Mouse (Mus musculus) hindbrain, embryonic 11.5 days (tissue): ENCODE data around the gene Aco2. TPM values are rescaled to one million over a fixed set of nuclear protein-coding genes. Genes with fewer than 3 reads are reported as not detected.
A peak's percentile ranks its signal among the peaks of the same experiment; 100 is the strongest.

ENCODE experiments used
- ATAC-seq: fragments of 200-750 bp; cut with Nextera tagmentation; 2 replicates; pipeline ENCODE4 v1.8.0; 2017; ENCODE audit warnings: mild to moderate bottlenecking, moderate TSS enrichment, moderate library complexity; ENCODE audit not compliant: low FRiP score
- DNase-seq: peaks from one replicate; pipeline ENCODE4 v3.0.0-alpha.2; 2015; ENCODE audit warnings: low spot score
- H3K27ac ChIP-seq: fragments of 300-500 bp; sonication (generic); 2 replicates; pipeline ENCODE4 v1.5.1; 2014; ENCODE audit warnings: mild to moderate bottlenecking, low read depth, low read length
- H3K27me3 ChIP-seq: fragments of 300-500 bp; sonication (generic); 2 replicates; pipeline ENCODE4 v1.6.1; 2014; ENCODE audit warnings: mild to moderate bottlenecking, low read length, moderate library complexity, mixed read lengths; ENCODE audit not compliant: control insufficient read depth, insufficient read depth
- H3K36me3 ChIP-seq: fragments of 300-500 bp; sonication (generic); 2 replicates; pipeline ENCODE4 v1.6.1; 2014; ENCODE audit warnings: mild to moderate bottlenecking, low read length, moderate library complexity, mixed read lengths; ENCODE audit not compliant: control insufficient read depth, insufficient read depth
- H3K4me1 ChIP-seq: fragments of 300-500 bp; sonication (generic); replicated peaks from 2 replicates; pipeline ENCODE4 v1.6.1; 2014; ENCODE audit warnings: low read length, mixed read lengths; ENCODE audit not compliant: control insufficient read depth, insufficient read depth
- H3K4me2 ChIP-seq: fragments of 300-500 bp; sonication (generic); replicated peaks from 2 replicates; pipeline ENCODE4 v1.6.1; 2014; ENCODE audit warnings: mild to moderate bottlenecking, low read depth, low read length
- H3K4me3 ChIP-seq: fragments of 300-500 bp; sonication (generic); 2 replicates; pipeline ENCODE4 v1.5.1; 2014; ENCODE audit warnings: low read depth, low read length
- H3K9ac ChIP-seq: fragments of 300-500 bp; sonication (generic); 2 replicates; pipeline ENCODE4 v1.6.1; 2014; ENCODE audit warnings: low read depth, low read length
- H3K9me3 ChIP-seq: fragments of 300-500 bp; sonication (generic); 2 replicates; pipeline ENCODE4 v1.6.1; 2016; ENCODE audit warnings: low read length; ENCODE audit not compliant: control insufficient read depth
- WGBS: fragments of 180-500 bp; shearing (Covaris S2); extraction: QIAGEN DNeasy Blood & Tissue Kit; methylation state at CpG from one replicate; pipeline ENCODE4 v1.1.7; 2014; 5-methylcytosine and 5-hydroxymethylcytosine counted together
- polyA plus RNA-seq: library from polyadenylated mRNA; unstranded; fragments of >200 nt; fragmentation: Nextera tagmentation; extraction: Ambion mirVana; gene quantifications from 2 replicates; pipeline ENCODE4 v1.2.1, GENCODE M21; 2014

The Aco2 gene
- polyA plus RNA-seq, 1 experiment from 2014 or later, result 155 TPM

DNA sequence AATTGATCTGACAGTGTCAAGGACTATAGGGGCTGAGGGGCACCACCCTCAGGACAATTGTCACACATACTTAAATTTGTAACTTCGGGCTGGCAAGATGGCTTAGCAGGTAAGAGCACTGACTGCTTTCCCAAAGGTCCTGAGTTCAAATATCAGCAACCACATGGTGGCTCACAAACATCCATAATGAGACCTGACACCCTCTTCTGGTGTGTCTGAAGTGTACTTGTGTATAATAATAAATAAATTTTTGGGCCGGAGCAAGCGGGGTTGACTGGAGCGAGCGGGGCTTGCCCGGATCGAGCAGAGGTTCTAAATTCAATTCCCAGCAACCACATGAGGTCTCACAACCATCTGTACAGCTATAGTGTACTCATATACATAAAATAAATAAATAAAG lies 31.8 kb upstream of the Aco2 start:
- Histone ChIP-seq H3K27me3 (peaks cover 2% of the 10 kb centered on the region; the same call in 1 of the 2 replicates), H3K4me2 (no peak overlapping the region), H3K9ac (no peak overlapping the region), H3K4me3 (no peak overlapping the region), H3K36me3 (no peaks in the 10 kb centered on the region), H3K27ac (no peak overlapping the region), H3K9me3 (no peaks in the 10 kb centered on the region), H3K4me1 (peaks cover 2% of the 10 kb centered on the region)
- ATAC-seq, result no peak
- no peak for DNase-seq
- 94% methylated on average over 7 of the region's 7 CpGs for WGBS

DNA sequence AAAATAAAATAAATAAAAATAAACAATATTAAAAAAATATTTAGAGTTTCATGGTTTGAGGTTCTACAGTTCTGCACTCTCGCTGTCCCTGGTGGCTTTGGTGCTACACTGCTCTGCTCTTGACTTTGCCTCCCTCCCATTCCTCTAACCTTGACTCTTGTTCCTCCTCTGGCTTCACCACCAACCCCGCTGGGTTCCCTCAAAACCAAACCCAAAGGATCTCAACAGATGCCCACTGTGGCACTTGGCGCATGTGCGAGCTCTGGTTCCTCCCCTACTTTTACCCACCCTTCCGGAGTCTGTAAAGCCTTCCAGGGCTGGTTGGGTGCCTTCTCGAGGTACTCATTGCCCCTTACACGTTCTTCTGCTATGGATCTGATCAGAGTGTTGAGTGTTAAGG lies 29.8 kb upstream of the Aco2 start:
- no peak for DNase-seq
- 84% methylated on average over 7 of the region's 7 CpGs for WGBS
- no peak for ATAC-seq

DNA sequence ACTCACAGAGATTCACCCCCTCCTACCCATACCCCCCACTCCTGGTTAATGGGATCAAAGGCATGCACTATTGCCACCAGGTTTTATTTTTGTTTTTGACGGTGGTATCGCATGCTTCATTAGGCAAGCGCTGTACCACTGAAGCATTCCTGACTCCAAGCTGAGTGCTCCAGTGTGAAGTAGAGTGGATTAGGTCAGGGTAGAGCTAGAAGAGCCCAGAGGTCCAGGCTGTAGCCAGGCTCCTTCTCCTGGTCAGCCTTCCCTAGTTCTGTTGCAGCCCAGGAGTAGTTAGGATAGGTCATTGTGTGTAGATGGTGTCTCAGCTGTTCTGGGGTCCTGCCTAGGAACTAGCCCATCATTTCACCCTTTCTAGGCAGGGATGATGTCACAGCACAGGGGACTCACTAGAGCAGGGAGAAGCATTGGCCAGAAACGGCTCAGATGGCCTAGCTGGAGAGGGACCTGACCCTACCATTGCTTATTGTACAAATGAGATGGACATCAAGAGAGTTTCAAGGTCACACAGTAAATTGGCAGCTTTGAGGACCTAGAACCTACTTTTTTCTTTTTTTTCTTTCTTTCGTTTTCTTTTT lies 27.0 kb upstream of the Aco2 start:
- no peak overlapping the region for H3K9ac ChIP-seq
- no peak overlapping the region for H3K4me2 ChIP-seq
- no peaks in the 10 kb centered on the region for H3K4me1 ChIP-seq
- no peak for DNase-seq
- ATAC-seq, result no peak
- H3K27ac ChIP-seq, result no peak overlapping the region
- WGBS, result 73% methylated on average over 5 of the region's 5 CpGs
- H3K9me3 ChIP-seq, result no peaks in the 10 kb centered on the region
- H3K4me3 ChIP-seq, result no peak overlapping the region
- no peaks in the 10 kb centered on the region for H3K27me3 ChIP-seq
- H3K36me3 ChIP-seq, result peaks cover 3% of the 10 kb centered on the region; the same call in 1 of the 2 replicates

More for the DNA sequence above, 29.8 kb upstream of the Aco2 start:
- no peak overlapping the region for H3K4me2 ChIP-seq
- H3K4me3 ChIP-seq, result no peak overlapping the region
- no peaks in the 10 kb centered on the region for H3K27me3 ChIP-seq
- H3K4me1 ChIP-seq, result no peaks in the 10 kb centered on the region
- H3K36me3 ChIP-seq, result no peaks in the 10 kb centered on the region
- H3K27ac ChIP-seq, result no peak overlapping the region
- H3K9ac ChIP-seq, result no peak overlapping the region
- H3K9me3 ChIP-seq, result no peaks in the 10 kb centered on the region

DNA sequence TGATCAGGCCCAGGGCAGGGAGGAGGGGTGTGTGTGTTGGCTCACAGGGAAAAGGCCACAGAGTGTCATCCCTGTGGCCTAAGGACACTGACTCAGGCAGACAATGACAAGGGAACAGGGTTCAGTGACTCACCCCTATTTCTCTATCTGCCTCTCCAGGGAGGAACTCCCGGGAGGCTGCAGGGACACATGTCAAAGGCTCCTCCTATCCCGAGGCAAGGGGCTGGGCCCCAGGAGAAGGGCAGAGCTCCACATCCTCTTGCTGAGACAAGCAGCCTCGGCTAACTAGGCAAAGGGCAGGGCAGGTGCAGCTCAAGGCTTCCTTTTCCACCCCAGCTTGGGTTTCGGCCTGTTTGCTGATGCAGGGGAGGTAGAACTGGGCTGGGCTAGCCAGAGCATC lies 26.4 kb upstream of the Aco2 start:
- WGBS, result 39% methylated on average over 4 of the region's 4 CpGs
- no peaks in the 10 kb centered on the region for H3K27me3 ChIP-seq
- H3K9me3 ChIP-seq, result no peaks in the 10 kb centered on the region
- DNase-seq, result no peak
- H3K4me1 ChIP-seq, result no peaks in the 10 kb centered on the region
- no peak for ATAC-seq
- H3K4me3 ChIP-seq, result no peak overlapping the region
- peak overlapping the region; percentile 11; the same call in 1 of the 2 replicates for H3K9ac ChIP-seq
- H3K27ac ChIP-seq, result no peak overlapping the region
- H3K4me2 ChIP-seq, result no peak overlapping the region
- peaks cover 3% of the 10 kb centered on the region; the same call in 1 of the 2 replicates for H3K36me3 ChIP-seq

DNA sequence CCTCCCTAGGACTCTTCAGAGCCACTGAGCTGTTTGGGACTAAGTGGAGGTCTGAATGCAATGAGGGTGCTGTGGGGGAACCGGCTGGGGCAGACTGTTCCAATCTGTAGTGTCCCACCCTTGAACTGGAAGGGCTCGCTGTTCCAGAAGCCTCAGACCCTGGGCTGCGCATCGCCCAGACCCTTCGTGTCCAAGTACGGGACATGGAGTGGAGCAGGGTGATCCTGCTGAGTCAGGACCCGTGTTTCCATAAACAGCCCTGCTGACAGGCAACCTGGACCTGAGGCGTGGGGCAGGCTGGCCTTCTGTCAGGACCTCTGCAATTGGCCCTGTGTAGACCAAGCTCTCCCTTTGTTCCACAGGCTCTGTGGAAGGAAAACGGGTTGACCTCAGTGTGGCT lies 25.4 kb upstream of the Aco2 start:
- Histone ChIP-seq H3K27ac (no peak overlapping the region), H3K9ac (no peak overlapping the region), H3K4me3 (no peak overlapping the region), H3K36me3 (peaks cover 9% of the 10 kb centered on the region; the same call in 1 of the 2 replicates), H3K27me3 (no peaks in the 10 kb centered on the region), H3K4me1 (no peaks in the 10 kb centered on the region), H3K4me2 (no peak overlapping the region), H3K9me3 (no peaks in the 10 kb centered on the region)
- WGBS, result 86% methylated on average over 9 of the region's 9 CpGs
- ATAC-seq, result no peak
- no peak for DNase-seq

DNA sequence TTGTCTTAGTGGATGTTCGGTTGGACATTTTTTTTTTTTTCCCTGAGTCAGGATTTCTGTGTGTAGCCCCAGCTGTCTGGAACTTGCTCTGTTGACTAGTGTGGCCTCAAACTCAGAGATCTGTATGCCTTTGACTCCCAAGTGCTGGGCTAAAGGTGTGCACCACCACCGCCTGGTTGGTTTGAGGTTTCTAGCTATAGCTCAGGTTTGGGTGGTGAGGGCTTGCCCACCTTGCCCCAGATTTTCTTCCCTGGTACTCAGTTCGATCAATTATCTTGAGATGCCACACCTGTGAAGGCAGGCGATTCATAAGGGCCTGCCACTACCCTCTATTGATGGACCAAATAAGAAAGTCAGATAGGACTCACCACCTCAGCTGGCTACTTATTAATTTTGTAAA lies 24.9 kb upstream of the Aco2 start:
- DNase-seq, result no peak
- Histone ChIP-seq H3K4me2 (no peak overlapping the region), H3K9me3 (no peaks in the 10 kb centered on the region), H3K27me3 (no peaks in the 10 kb centered on the region), H3K36me3 (peaks cover 9% of the 10 kb centered on the region; the same call in 1 of the 2 replicates), H3K27ac (no peak overlapping the region), H3K9ac (no peak overlapping the region), H3K4me1 (no peaks in the 10 kb centered on the region), H3K4me3 (no peak overlapping the region)
- no peak for ATAC-seq
- WGBS, result 88% methylated on average over 4 of the region's 4 CpGs

DNA sequence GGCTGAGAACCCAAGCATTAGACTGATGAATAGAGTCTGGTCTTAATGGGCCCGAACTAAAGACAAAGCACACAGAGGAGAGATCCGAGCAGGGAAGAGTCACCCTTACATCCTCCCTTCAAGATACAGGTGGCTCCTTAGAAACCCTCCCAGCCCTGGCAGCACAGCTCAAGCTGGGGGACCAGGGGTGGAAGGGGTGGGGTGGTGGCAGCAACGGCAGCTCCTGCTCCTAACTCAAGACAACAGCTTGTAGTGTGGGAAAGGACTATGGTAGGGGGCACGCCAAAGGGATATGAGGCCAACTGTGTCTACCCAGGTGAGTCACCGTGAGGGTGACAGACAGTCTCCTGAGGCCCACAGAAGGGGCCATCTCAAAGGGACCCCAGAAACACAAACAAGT lies 24.2 kb upstream of the Aco2 start:
- no peaks in the 10 kb centered on the region for H3K9me3 ChIP-seq
- H3K4me1 ChIP-seq, result no peaks in the 10 kb centered on the region
- no peaks in the 10 kb centered on the region for H3K27me3 ChIP-seq
- H3K4me3 ChIP-seq, result no peak overlapping the region
- WGBS, result 88% methylated on average over 5 of the region's 5 CpGs
- no peak for DNase-seq
- no peak for ATAC-seq
- H3K36me3 ChIP-seq, result peaks cover 9% of the 10 kb centered on the region; the same call in 1 of the 2 replicates
- no peak overlapping the region for H3K9ac ChIP-seq
- H3K4me2 ChIP-seq, result no peak overlapping the region
- H3K27ac ChIP-seq, result no peak overlapping the region

DNA sequence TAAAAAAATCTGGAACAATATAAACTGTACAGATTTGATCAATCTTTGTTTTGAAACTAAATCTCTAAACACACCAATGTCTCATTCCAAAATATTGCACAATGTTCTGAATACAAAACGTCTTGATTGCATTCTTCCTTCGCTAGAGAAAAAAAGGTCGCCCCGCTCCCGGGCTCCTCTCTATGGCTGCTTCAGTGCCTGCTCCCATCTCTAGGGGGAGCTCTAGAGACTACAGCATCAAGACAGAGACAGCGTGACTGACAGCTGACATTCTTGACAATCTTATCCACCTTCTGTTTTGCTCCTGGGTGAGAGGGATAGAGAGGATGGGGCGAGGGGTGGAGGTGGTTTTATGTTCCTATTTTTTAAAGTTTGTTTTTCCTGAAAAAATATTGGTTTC lies 23.8 kb upstream of the Aco2 start:
- Histone ChIP-seq H3K27me3 (no peaks in the 10 kb centered on the region), H3K4me2 (no peak overlapping the region), H3K27ac (no peak overlapping the region), H3K4me1 (no peaks in the 10 kb centered on the region), H3K9me3 (no peaks in the 10 kb centered on the region), H3K4me3 (no peak overlapping the region), H3K36me3 (peaks cover 9% of the 10 kb centered on the region; the same call in 1 of the 2 replicates), H3K9ac (no peak overlapping the region)
- ATAC-seq (no peak), DNase-seq (peak; percentile 66)
- WGBS, result 54% methylated on average over 7 of the region's 7 CpGs

DNA sequence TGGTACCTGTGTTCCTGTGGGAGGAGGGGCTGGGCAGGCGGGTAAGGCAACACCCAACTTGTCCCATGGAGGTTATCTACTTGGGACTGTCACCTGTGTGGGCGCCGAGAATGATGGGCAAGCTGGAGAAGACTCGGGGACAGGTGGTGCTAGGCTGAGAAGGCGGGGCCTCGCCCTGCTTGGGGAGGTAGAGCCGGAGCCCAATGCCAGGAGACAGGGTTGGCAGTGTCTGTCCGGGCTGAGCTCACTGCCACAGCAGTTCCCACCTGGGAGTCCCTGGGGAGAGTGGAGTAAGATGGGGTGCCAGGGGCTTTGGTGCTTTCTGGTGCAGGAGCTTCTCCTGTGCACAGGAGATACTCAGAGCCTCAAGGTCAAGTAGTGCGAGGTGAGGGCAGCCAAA lies 23.0 kb upstream of the Aco2 start:
- no peak overlapping the region for H3K9ac ChIP-seq
- no peak overlapping the region for H3K4me2 ChIP-seq
- no peak overlapping the region for H3K27ac ChIP-seq
- H3K27me3 ChIP-seq, result no peaks in the 10 kb centered on the region
- WGBS, result 83% methylated on average over 9 of the region's 9 CpGs
- ATAC-seq (no peak), DNase-seq (no peak)
- no peaks in the 10 kb centered on the region for H3K9me3 ChIP-seq
- peaks cover 9% of the 10 kb centered on the region; the same call in 1 of the 2 replicates for H3K36me3 ChIP-seq
- H3K4me3 ChIP-seq, result no peak overlapping the region
- no peaks in the 10 kb centered on the region for H3K4me1 ChIP-seq
